Mouse (Mus musculus) myocyte (in vitro differentiated cells): ENCODE results near the gene Isx. TPM values are rescaled to one million over a fixed set of nuclear protein-coding genes. Genes with fewer than 3 reads are reported as not detected.

Experiments
- H3K27me3 ChIP-seq: one replicate; pipeline ENCODE4 v1.6.1; 2011; ENCODE audit not compliant: control insufficient read depth, insufficient read depth, insufficient read length
- H3K36me3 ChIP-seq: one replicate; pipeline ENCODE4 v1.6.1; 2011; ENCODE audit not compliant: control insufficient read depth, insufficient read depth
- H3K4me2 ChIP-seq: one replicate; pipeline ENCODE4 v1.6.1; 2011; ENCODE audit warnings: low read depth, control low read depth
- H3K4me3 ChIP-seq: one replicate; pipeline ENCODE4 v1.5.1; 2011; ENCODE audit warnings: mild to moderate bottlenecking, control low read depth, moderate library complexity
- H3K79me2 ChIP-seq: one replicate; pipeline ENCODE4 v1.6.1; 2011; ENCODE audit not compliant: control insufficient read depth, insufficient read depth
- H3ac ChIP-seq: one replicate; pipeline ENCODE4 v1.6.1; 2011; ENCODE audit not compliant: control insufficient read depth, insufficient read length
- CEBPB ChIP-seq: IDR thresholded peaks from 2 replicates; pipeline ENCODE4 v1.6.1; 2011; ENCODE audit warnings: mild to moderate bottlenecking, moderate library complexity; ENCODE audit not compliant: poor library complexity, insufficient read depth, severe bottlenecking
- E2F4 ChIP-seq: IDR thresholded peaks from one replicate; pipeline ENCODE4 v1.6.1; 2011; ENCODE audit warnings: mild to moderate bottlenecking, control low read depth, moderate library complexity; ENCODE audit not compliant: insufficient read depth
- MAX ChIP-seq: IDR thresholded peaks from one replicate; pipeline ENCODE4 v1.6.1; 2011; ENCODE audit warnings: low read depth, mild to moderate bottlenecking, control low read depth
- MYOD1 ChIP-seq, 3 experiments: IDR thresholded peaks; one replicate each; pipeline ENCODE4 v1.6.1; 2011; ENCODE audit warnings: control low read depth in 2 of 3, low read depth in 2 of 3, mild to moderate bottlenecking in 2 of 3, moderate library complexity in 1 of 3; ENCODE audit not compliant: insufficient read length in 2 of 3, control insufficient read depth in 1 of 3
- MYOG ChIP-seq, 3 experiments: IDR thresholded peaks; one replicate each; pipeline ENCODE4 v1.6.1; 2011; ENCODE audit warnings: control low read depth in 2 of 3, low read depth in 2 of 3, mild to moderate bottlenecking in 2 of 3; ENCODE audit not compliant: insufficient read length in 2 of 3, control insufficient read depth in 1 of 3, insufficient read depth in 1 of 3
- POLR2A ChIP-seq: IDR thresholded peaks from one replicate; pipeline ENCODE4 v1.6.1; 2011; ENCODE audit warnings: low read depth, mild to moderate bottlenecking, control low read depth, moderate library complexity; ENCODE audit not compliant: insufficient read length
- POLR2AphosphoS2 ChIP-seq: IDR thresholded peaks from one replicate; pipeline ENCODE4 v1.6.1; 2011; ENCODE audit warnings: low read depth, control low read depth; ENCODE audit not compliant: insufficient read length
- REST ChIP-seq: IDR thresholded peaks from one replicate; pipeline ENCODE4 v1.6.1; 2011; ENCODE audit warnings: mild to moderate bottlenecking, control low read depth, moderate library complexity; ENCODE audit not compliant: insufficient read depth, insufficient read length
- SRF ChIP-seq: IDR thresholded peaks from one replicate; pipeline ENCODE4 v1.6.1; 2011; ENCODE audit warnings: low read depth; ENCODE audit not compliant: control insufficient read depth, insufficient read length
- TCF12 ChIP-seq: IDR thresholded peaks from one replicate; pipeline ENCODE4 v1.6.1; 2011; ENCODE audit warnings: mild to moderate bottlenecking, control low read depth; ENCODE audit not compliant: poor library complexity, insufficient read depth, severe bottlenecking
- TCF3 ChIP-seq: IDR thresholded peaks from one replicate; pipeline ENCODE4 v1.6.1; 2011; ENCODE audit warnings: low read depth, control low read depth; ENCODE audit not compliant: insufficient read length
- USF1 ChIP-seq: IDR thresholded peaks from one replicate; pipeline ENCODE4 v1.6.1; 2011; ENCODE audit warnings: low read depth, mild to moderate bottlenecking, control low read depth, moderate library complexity
- polyA plus RNA-seq: library from polyadenylated mRNA; unstranded; fragments of >200 nt; fragmentation: generic; extraction: Trizol; gene quantifications from one replicate; pipeline ENCODE4 v1.2.1, GENCODE M21; 2012; ENCODE audit warnings: missing spikeins

The Isx gene
- polyA plus RNA-seq, 1 experiment, result 0.05 TPM

DNA sequence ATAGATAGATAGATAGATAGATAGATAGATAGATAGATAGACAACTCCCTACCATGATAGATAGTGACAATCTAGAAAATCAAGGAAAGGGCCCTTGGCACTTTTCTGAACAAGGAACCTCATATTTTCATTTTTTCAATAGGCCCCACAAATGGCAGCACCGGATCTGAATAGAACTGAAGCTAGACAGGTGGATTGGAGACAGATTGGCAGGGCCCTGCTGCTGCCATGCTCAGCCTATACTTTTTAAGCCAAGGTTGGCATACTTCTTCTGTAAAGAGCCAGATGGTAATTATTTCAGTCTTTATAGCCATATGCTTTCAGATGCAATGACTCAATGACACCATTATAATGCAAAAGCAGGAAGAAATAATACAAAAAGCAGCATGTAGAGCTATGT is 15.8 kb downstream of the Isx start:
- no peaks in the 10 kb centered on the region for H3K79me2 ChIP-seq
- H3K36me3 ChIP-seq, result no peaks in the 10 kb centered on the region
- no peak overlapping the region for H3K4me3 ChIP-seq
- H3ac ChIP-seq, result no peak overlapping the region
- no peaks in the 10 kb centered on the region for H3K27me3 ChIP-seq
- H3K4me2 ChIP-seq, result no peak overlapping the region
- TF ChIP-seq E2F4 (no peak), POLR2AphosphoS2 (no peak), CEBPB (no peak), MYOD1 (IDR thresholded peaks at IDR 0.05; ENCODE audit: control insufficient read depth in 1 of 3, insufficient read length in 2 of 3, low read depth in 2 of 3) (no peak), SRF (no peak), REST (no peak), MAX (no peak), USF1 (no peak), TCF12 (no peak), MYOG (IDR thresholded peaks at IDR 0.05; ENCODE audit: control insufficient read depth in 1 of 3, insufficient read depth in 1 of 3, insufficient read length in 2 of 3, low read depth in 2 of 3) (no peak), TCF3 (no peak), POLR2A (no peak)

GRCm38 (mm10) chr8:74891030-74891429 is 18.1 kb downstream of the Isx start:
- H3K79me2 ChIP-seq, result no peaks in the 10 kb centered on the region
- no peak overlapping the region for H3K4me3 ChIP-seq

DNA sequence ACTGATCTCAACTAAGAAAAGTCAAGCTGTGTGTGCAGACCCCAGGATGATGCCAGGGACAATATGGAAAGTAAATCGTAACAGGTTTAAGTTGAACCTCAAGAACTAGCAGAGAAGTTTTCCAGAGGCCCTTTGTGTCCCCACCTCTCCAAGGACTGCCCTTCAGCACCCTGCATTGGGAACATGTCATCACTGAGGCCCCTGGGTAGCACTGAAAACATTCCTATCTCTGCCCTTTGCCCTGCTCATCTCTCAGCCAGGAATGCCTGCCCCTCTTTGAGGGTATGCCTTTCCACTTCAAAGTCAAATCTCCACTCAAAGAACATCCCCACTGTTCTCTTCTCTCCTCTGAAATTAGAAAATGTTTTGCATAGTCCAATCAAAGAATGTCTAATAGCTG is 23.3 kb downstream of the Isx start:
- Histone ChIP-seq H3K4me2 (no peak overlapping the region), H3ac (no peak overlapping the region), H3K36me3 (no peaks in the 10 kb centered on the region), H3K79me2 (no peaks in the 10 kb centered on the region), H3K4me3 (no peak overlapping the region), H3K27me3 (no peaks in the 10 kb centered on the region)
- no peak for TF ChIP-seq SRF
- no peak for TF ChIP-seq TCF3
- no peak for TF ChIP-seq USF1
- TF ChIP-seq E2F4, result no peak
- no peak for TF ChIP-seq MYOG (IDR thresholded peaks at IDR 0.05; ENCODE audit: control insufficient read depth in 1 of 3, insufficient read depth in 1 of 3, insufficient read length in 2 of 3, low read depth in 2 of 3)
- TF ChIP-seq POLR2AphosphoS2, result no peak
- TF ChIP-seq REST, result no peak
- TF ChIP-seq POLR2A, result no peak
- TF ChIP-seq MAX, result no peak
- no peak for TF ChIP-seq TCF12
- no peak for TF ChIP-seq MYOD1 (IDR thresholded peaks at IDR 0.05; ENCODE audit: control insufficient read depth in 1 of 3, insufficient read length in 2 of 3, low read depth in 2 of 3)
- TF ChIP-seq CEBPB, result no peak

More at GRCm38 (mm10) chr8:74891030-74891429, 18.1 kb downstream of the Isx start:
- no peak for TF ChIP-seq TCF12
- no peak for TF ChIP-seq MYOG (IDR thresholded peaks at IDR 0.05; ENCODE audit: control insufficient read depth in 1 of 3, insufficient read depth in 1 of 3, insufficient read length in 2 of 3, low read depth in 2 of 3)
- no peak for TF ChIP-seq SRF
- TF ChIP-seq MAX, result no peak
- TF ChIP-seq TCF3, result no peak
- no peak overlapping the region for H3ac ChIP-seq
- no peaks in the 10 kb centered on the region for H3K36me3 ChIP-seq
- no peaks in the 10 kb centered on the region for H3K27me3 ChIP-seq
- no peak overlapping the region for H3K4me2 ChIP-seq

GRCm38 (mm10) chr8:74897315-74897714 is 24.3 kb downstream of the Isx start:
- Histone ChIP-seq H3K36me3 (no peaks in the 10 kb centered on the region), H3ac (no peak overlapping the region)
- TF ChIP-seq MYOD1 (IDR thresholded peaks at IDR 0.05; ENCODE audit: control insufficient read depth in 1 of 3, insufficient read length in 2 of 3, low read depth in 2 of 3) (no peak), TCF12 (no peak), TCF3 (no peak), POLR2AphosphoS2 (no peak), MAX (no peak), POLR2A (no peak), USF1 (no peak), SRF (no peak), REST (no peak), E2F4 (no peak)

DNA sequence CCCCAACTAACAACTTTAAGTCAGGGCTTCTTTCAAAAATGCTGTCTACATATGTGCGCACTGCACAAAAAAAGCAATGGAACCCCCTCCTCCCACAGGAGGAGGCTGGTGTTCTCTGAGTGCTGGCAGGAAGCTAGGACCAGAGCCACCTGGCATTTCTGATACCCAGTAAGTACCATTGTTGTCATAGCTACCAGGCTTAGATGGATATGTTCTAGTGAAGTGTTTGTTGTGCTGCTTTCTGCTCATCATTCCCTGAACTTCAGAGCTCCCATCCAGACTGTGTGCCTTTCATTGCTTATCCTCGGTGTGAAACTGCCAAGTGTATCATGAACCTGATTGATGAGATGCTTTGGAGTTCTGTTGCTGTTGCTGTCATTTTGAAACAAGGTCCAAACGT is 26.8 kb downstream of the Isx start:
- TF ChIP-seq MYOD1 (IDR thresholded peaks at IDR 0.05; ENCODE audit: control insufficient read depth in 1 of 3, insufficient read length in 2 of 3, low read depth in 2 of 3), result no peak
- no peak for TF ChIP-seq REST
- no peak for TF ChIP-seq SRF
- TF ChIP-seq MYOG (IDR thresholded peaks at IDR 0.05; ENCODE audit: control insufficient read depth in 1 of 3, insufficient read depth in 1 of 3, insufficient read length in 2 of 3, low read depth in 2 of 3), result no peak
- no peak for TF ChIP-seq TCF3
- no peak for TF ChIP-seq CEBPB
- no peak for TF ChIP-seq POLR2AphosphoS2
- TF ChIP-seq TCF12, result no peak
- no peak for TF ChIP-seq E2F4
- Histone ChIP-seq H3K36me3 (no peaks in the 10 kb centered on the region), H3K4me3 (no peak overlapping the region), H3K4me2 (no peak overlapping the region), H3K27me3 (no peaks in the 10 kb centered on the region), H3K79me2 (no peaks in the 10 kb centered on the region), H3ac (no peak overlapping the region)

More at GRCm38 (mm10) chr8:74897315-74897714, 24.3 kb downstream of the Isx start:
- Histone ChIP-seq H3K4me3 (no peak overlapping the region), H3K79me2 (no peaks in the 10 kb centered on the region), H3K4me2 (no peak overlapping the region), H3K27me3 (no peaks in the 10 kb centered on the region)
